Mouse (Mus musculus) neural tube, embryonic 11.5 days (tissue): ENCODE results near the gene St13. TPM values are rescaled to one million over a fixed set of nuclear protein-coding genes. Genes with fewer than 3 reads are reported as not detected.

ENCODE experiments used
- ATAC-seq: fragments of 200-750 bp; cut with Nextera tagmentation; 2 replicates; pipeline ENCODE4 v1.8.0; 2017; ENCODE audit warnings: moderate number of reproducible peaks, mild to moderate bottlenecking, moderate TSS enrichment, moderate library complexity; ENCODE audit not compliant: insufficient read depth, low FRiP score, low TSS enrichment
- DNase-seq: peaks from one replicate; pipeline ENCODE4 v3.0.0-alpha.2; 2015; ENCODE audit warnings: low spot score
- H3K27ac ChIP-seq: fragments of 300-500 bp; sonication (generic); 2 replicates; pipeline ENCODE4 v1.5.1; 2014; ENCODE audit warnings: low read depth, mild to moderate bottlenecking, low read length
- H3K27me3 ChIP-seq: fragments of 300-500 bp; sonication (generic); 2 replicates; pipeline ENCODE4 v1.6.1; 2014; ENCODE audit warnings: mild to moderate bottlenecking, low read length, mixed read lengths; ENCODE audit not compliant: control insufficient read depth, insufficient read depth
- H3K36me3 ChIP-seq: fragments of 300-500 bp; sonication (generic); 2 replicates; pipeline ENCODE4 v1.6.1; 2014; ENCODE audit warnings: mild to moderate bottlenecking, low read length, moderate library complexity, mixed read lengths; ENCODE audit not compliant: control insufficient read depth, insufficient read depth
- H3K4me1 ChIP-seq: fragments of 300-500 bp; sonication (generic); 2 replicates; pipeline ENCODE4 v1.6.1; 2014; ENCODE audit warnings: low read length, mixed read lengths; ENCODE audit not compliant: control insufficient read depth, insufficient read depth
- H3K4me2 ChIP-seq: fragments of 300-500 bp; sonication (generic); 2 replicates; pipeline ENCODE4 v1.6.1; 2014; ENCODE audit warnings: low read depth, mild to moderate bottlenecking, moderate library complexity
- H3K4me3 ChIP-seq: fragments of 300-500 bp; sonication (generic); 2 replicates; pipeline ENCODE4 v1.5.1; 2014; ENCODE audit warnings: low read depth, low read length
- H3K9ac ChIP-seq: fragments of 300-500 bp; sonication (generic); 2 replicates; pipeline ENCODE4 v1.6.1; 2014; ENCODE audit warnings: mild to moderate bottlenecking, low read length
- H3K9me3 ChIP-seq: fragments of 300-500 bp; sonication (generic); 2 replicates; pipeline ENCODE4 v1.6.1; 2016; ENCODE audit warnings: low read length; ENCODE audit not compliant: control insufficient read depth
- WGBS: fragments of 180-500 bp; shearing (Covaris S2); extraction: QIAGEN DNeasy Blood & Tissue Kit; methylation state at CpG from one replicate; pipeline ENCODE4 v1.1.7; 2014; 5-methylcytosine and 5-hydroxymethylcytosine counted together
- polyA plus RNA-seq: library from polyadenylated mRNA; unstranded; fragments of >200 nt; fragmentation: Nextera tagmentation; extraction: Ambion mirVana; gene quantifications from 2 replicates; pipeline ENCODE4 v1.2.1, GENCODE M21; 2014

Gene St13
- polyA plus RNA-seq, 1 experiment from 2014 or later, result 176 TPM

GRCm38 (mm10) chr15:81378845-81379244 is 21.0 kb downstream of the St13 start:
- no peak for DNase-seq
- 89% methylated on average over 2 of the region's 2 CpGs for WGBS
- H3K4me1 ChIP-seq, result no peaks in the 10 kb centered on the region
- ATAC-seq, result no peak
- H3K4me2 ChIP-seq, result no peak overlapping the region
- no peaks in the 10 kb centered on the region for H3K27me3 ChIP-seq
- no peaks in the 10 kb centered on the region for H3K9me3 ChIP-seq
- no peak overlapping the region for H3K9ac ChIP-seq
- no peak overlapping the region for H3K27ac ChIP-seq
- no peak overlapping the region for H3K4me3 ChIP-seq
- H3K36me3 ChIP-seq, result peaks cover 9% of the 10 kb centered on the region

- DNase-seq (no peak), ATAC-seq (no peak)
- Histone ChIP-seq H3K27me3 (no peaks in the 10 kb centered on the region), H3K4me1 (no peaks in the 10 kb centered on the region), H3K9me3 (no peaks in the 10 kb centered on the region), H3K4me2 (no peak overlapping the region), H3K36me3 (peaks cover 13% of the 10 kb centered on the region), H3K4me3 (no peak overlapping the region), H3K9ac (no peak overlapping the region), H3K27ac (no peak overlapping the region)
- 93% methylated on average over 11 of the region's 11 CpGs for WGBS
Observed at GRCm38 (mm10) chr15:81374621-81375020, 25.3 kb downstream of the St13 start.

- WGBS, result 53% methylated on average over 1 of the region's 1 CpGs
- no peaks in the 10 kb centered on the region for H3K9me3 ChIP-seq
- no peak overlapping the region for H3K4me2 ChIP-seq
Observed at GRCm38 (mm10) chr15:81370356-81370755, 29.5 kb downstream of the St13 start.

DNA sequence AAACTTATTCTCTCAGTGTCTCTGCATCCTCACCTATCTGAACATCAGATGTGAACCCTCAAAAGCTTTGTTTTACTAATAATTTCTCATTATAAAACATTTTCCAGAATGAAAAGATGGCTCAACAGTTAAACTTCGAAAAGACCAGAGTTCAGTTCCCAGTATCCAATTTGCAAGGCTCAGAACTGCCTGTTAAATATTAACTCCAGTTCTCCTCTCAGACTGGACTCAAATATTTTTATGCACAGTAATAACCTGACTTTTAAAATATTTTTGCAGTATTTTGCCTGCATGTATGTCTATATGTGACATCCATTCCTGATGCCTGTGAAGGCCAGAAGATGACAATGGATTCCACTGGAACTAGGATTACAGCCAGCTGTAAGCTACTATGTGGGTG is 31.3 kb downstream of the St13 start:
- H3K9ac ChIP-seq, result no peak overlapping the region
- no peaks in the 10 kb centered on the region for H3K4me1 ChIP-seq
- 95% methylated on average over 1 of the region's 1 CpGs for WGBS
- H3K4me3 ChIP-seq, result no peak overlapping the region
- ATAC-seq, result no peak
- no peak for DNase-seq
- peaks cover 20% of the 10 kb centered on the region for H3K36me3 ChIP-seq
- no peak overlapping the region for H3K4me2 ChIP-seq
- no peak overlapping the region for H3K27ac ChIP-seq
- no peaks in the 10 kb centered on the region for H3K27me3 ChIP-seq
- no peaks in the 10 kb centered on the region for H3K9me3 ChIP-seq

More at GRCm38 (mm10) chr15:81370356-81370755, 29.5 kb downstream of the St13 start:
- Histone ChIP-seq H3K27ac (no peak overlapping the region), H3K4me3 (no peak overlapping the region), H3K9ac (no peak overlapping the region), H3K27me3 (no peaks in the 10 kb centered on the region), H3K4me1 (no peaks in the 10 kb centered on the region), H3K36me3 (peaks cover 20% of the 10 kb centered on the region)
- no peak for ATAC-seq
- DNase-seq, result no peak

GRCm38 (mm10) chr15:81366241-81366640 is 33.6 kb downstream of the St13 start:
- Histone ChIP-seq H3K4me2 (no peak overlapping the region), H3K36me3 (peaks cover 17% of the 10 kb centered on the region), H3K27ac (no peak overlapping the region), H3K27me3 (no peaks in the 10 kb centered on the region), H3K9me3 (no peaks in the 10 kb centered on the region), H3K4me1 (no peaks in the 10 kb centered on the region), H3K4me3 (no peak overlapping the region), H3K9ac (no peak overlapping the region)
- no peak for ATAC-seq
- DNase-seq, result no peak
- 87% methylated on average over 4 of the region's 4 CpGs for WGBS

DNA sequence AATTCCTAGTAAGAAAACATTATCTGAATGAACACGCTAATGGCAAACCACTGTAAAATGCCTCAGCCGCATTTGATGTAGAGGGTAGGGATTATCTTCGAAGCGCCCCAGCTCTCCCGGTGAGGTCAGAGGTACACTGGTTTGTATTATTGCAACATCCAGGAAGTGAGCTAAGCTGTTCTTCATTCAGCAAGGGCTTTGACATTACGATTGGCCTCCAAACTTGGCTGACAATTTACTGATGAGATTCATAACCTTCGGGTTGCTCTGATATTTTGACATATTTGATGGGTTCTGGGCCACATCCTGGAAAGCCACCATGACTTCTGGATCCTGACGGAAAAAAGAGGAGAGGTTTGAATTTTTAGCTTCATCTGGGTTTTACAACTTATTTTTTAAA is 34.6 kb downstream of the St13 start:
- Histone ChIP-seq H3K4me1 (peaks cover under 1% of the 10 kb centered on the region; the same call in 1 of the 2 replicates), H3K27ac (no peak overlapping the region), H3K9me3 (no peaks in the 10 kb centered on the region), H3K4me3 (no peak overlapping the region), H3K27me3 (no peaks in the 10 kb centered on the region), H3K4me2 (no peak overlapping the region), H3K36me3 (peaks cover 13% of the 10 kb centered on the region), H3K9ac (no peak overlapping the region)
- no peak for ATAC-seq
- DNase-seq, result no peak
- WGBS, result 92% methylated on average over 8 of the region's 8 CpGs

- peaks cover 6% of the 10 kb centered on the region for H3K4me1 ChIP-seq
- no peak overlapping the region for H3K4me3 ChIP-seq
- H3K27me3 ChIP-seq, result no peaks in the 10 kb centered on the region
- WGBS, result 91% methylated on average over 1 of the region's 1 CpGs
- no peak overlapping the region for H3K9ac ChIP-seq
- no peaks in the 10 kb centered on the region for H3K9me3 ChIP-seq
- ATAC-seq (no peak), DNase-seq (no peak)
- H3K27ac ChIP-seq, result no peak overlapping the region
- no peak overlapping the region for H3K4me2 ChIP-seq
- H3K36me3 ChIP-seq, result peaks cover 9% of the 10 kb centered on the region
Observed at GRCm38 (mm10) chr15:81364271-81364670, 35.6 kb downstream of the St13 start.

GRCm38 (mm10) chr15:81362501-81362900 is 37.4 kb downstream of the St13 start:
- Histone ChIP-seq H3K27me3 (no peaks in the 10 kb centered on the region), H3K27ac (no peak overlapping the region), H3K9ac (no peak overlapping the region), H3K36me3 (peaks cover 9% of the 10 kb centered on the region), H3K4me2 (no peak overlapping the region), H3K9me3 (no peaks in the 10 kb centered on the region), H3K4me1 (peaks cover 6% of the 10 kb centered on the region), H3K4me3 (no peak overlapping the region)
- no peak for ATAC-seq
- DNase-seq, result no peak
- 89% methylated on average over 1 of the region's 1 CpGs for WGBS

DNA sequence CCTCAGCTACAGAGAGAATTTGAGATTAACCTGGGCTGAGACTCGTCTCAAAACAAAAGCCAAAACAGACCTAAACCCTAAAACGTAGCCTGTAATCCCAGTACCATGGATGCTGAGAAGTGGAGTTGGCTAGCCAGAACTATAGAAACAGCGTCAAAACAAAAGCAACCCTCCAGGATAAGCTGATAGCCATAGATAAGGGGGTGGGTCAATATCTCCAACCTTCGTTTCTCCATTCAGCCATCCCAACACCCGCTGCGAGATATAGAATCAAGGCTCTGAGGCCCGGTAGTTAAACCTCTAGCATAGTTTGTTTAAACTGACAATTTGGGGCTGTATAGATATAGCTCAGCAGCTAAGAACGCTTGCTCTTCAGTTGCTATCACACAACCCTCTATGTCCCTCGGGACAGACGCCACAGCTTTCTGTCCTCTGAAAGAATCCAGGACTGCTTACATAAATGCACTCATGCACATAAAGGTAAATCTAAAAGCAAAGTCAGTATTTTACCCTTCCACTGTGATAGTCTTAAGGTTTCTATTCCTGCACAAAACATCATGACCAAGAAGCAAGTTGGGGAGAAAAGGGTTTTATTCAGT is 38.4 kb downstream of the St13 start:
- Histone ChIP-seq H3K36me3 (peaks cover 6% of the 10 kb centered on the region), H3K9ac (no peak overlapping the region), H3K4me2 (no peak overlapping the region), H3K4me3 (no peak overlapping the region), H3K27ac (no peak overlapping the region), H3K27me3 (no peaks in the 10 kb centered on the region), H3K9me3 (no peaks in the 10 kb centered on the region), H3K4me1 (peaks cover 6% of the 10 kb centered on the region)
- ATAC-seq, result no peak
- WGBS, result 53% methylated on average over 10 of the region's 10 CpGs
- no peak for DNase-seq
